Mouse (Mus musculus) hindbrain, embryonic 16.5 days (tissue): ENCODE measurements around the gene Arhgap44. TPM values are rescaled to one million over a fixed set of nuclear protein-coding genes. Genes with fewer than 3 reads are reported as not detected.

Source experiments
- ATAC-seq: fragments of 200-750 bp; cut with Nextera tagmentation; 2 replicates; pipeline ENCODE4 v1.8.0; 2017; ENCODE audit warnings: moderate TSS enrichment, moderate library complexity
- H3K27ac ChIP-seq: fragments of 300-500 bp; sonication (generic); 2 replicates; pipeline ENCODE4 v1.5.1; 2014; ENCODE audit warnings: low read depth, mild to moderate bottlenecking, control low read depth, low read length, moderate library complexity
- H3K27me3 ChIP-seq: fragments of 300-500 bp; sonication (generic); replicated peaks from 2 replicates; pipeline ENCODE4 v1.6.1; 2014; ENCODE audit warnings: low read length; ENCODE audit not compliant: control insufficient read depth, insufficient read depth
- H3K36me3 ChIP-seq: fragments of 300-500 bp; sonication (generic); 2 replicates; pipeline ENCODE4 v1.6.1; 2014; ENCODE audit warnings: mild to moderate bottlenecking, low read length, moderate library complexity, mixed read lengths; ENCODE audit not compliant: control insufficient read depth, insufficient read depth
- H3K4me1 ChIP-seq: fragments of 300-500 bp; sonication (generic); 2 replicates; pipeline ENCODE4 v1.6.1; 2014; ENCODE audit warnings: low read depth, low read length; ENCODE audit not compliant: control insufficient read depth, insufficient read depth
- H3K4me2 ChIP-seq: fragments of 300-500 bp; sonication (generic); 2 replicates; pipeline ENCODE4 v1.6.1; 2014; ENCODE audit warnings: mild to moderate bottlenecking, low read length, control low read depth, moderate library complexity
- H3K4me3 ChIP-seq: fragments of 300-500 bp; sonication (generic); 2 replicates; pipeline ENCODE4 v1.5.1; 2014; ENCODE audit warnings: mild to moderate bottlenecking, low read length, control low read depth, moderate library complexity
- H3K9ac ChIP-seq: fragments of 300-500 bp; sonication (generic); 2 replicates; pipeline ENCODE4 v1.6.1; 2014; ENCODE audit warnings: low read depth, mild to moderate bottlenecking, control low read depth, low read length, moderate library complexity
- H3K9me3 ChIP-seq: fragments of 300-500 bp; sonication (generic); 2 replicates; pipeline ENCODE4 v1.6.1; 2014; ENCODE audit warnings: mild to moderate bottlenecking, low read length, moderate library complexity; ENCODE audit not compliant: control insufficient read depth
- whole genome bisulfite sequencing: fragments of 180-500 bp; shearing (Covaris S2); extraction: QIAGEN DNeasy Blood & Tissue Kit; methylation state at CpG from one replicate; pipeline ENCODE4 v1.1.7; 2014; 5-methylcytosine and 5-hydroxymethylcytosine counted together
- polyA plus RNA-seq: library from polyadenylated mRNA; unstranded; fragments of >200 nt; fragmentation: Nextera tagmentation; extraction: Ambion mirVana; gene quantifications from 2 replicates; pipeline ENCODE4 v1.2.1, GENCODE M21; 2015

Arhgap44 gene
- polyA plus RNA-seq, 1 experiment from 2014 or later, result 21.8 TPM

- H3K4me2 ChIP-seq, result peak overlapping the region; percentile 92
- H3K4me1 ChIP-seq, result peaks cover 13% of the 10 kb centered on the region
- H3K9ac ChIP-seq, result peak overlapping the region; percentile 91
- WGBS, result 8% methylated on average over 9 of the region's 9 CpGs
- H3K9me3 ChIP-seq, result no peaks in the 10 kb centered on the region
- peaks cover 9% of the 10 kb centered on the region for H3K36me3 ChIP-seq
- peak overlapping the region; percentile 31; the same call in 1 of the 2 replicates for H3K27ac ChIP-seq
- peak overlapping the region; percentile 98 for H3K4me3 ChIP-seq
- no peaks in the 10 kb centered on the region for H3K27me3 ChIP-seq
- ATAC-seq, result no peak
Observed at GRCm38 (mm10) chr11:64979489-64979845, 183.3 kb downstream of the Arhgap44 start.

- H3K27ac ChIP-seq, result peak within 1 kb of the TSS; percentile 31; the same call in 1 of the 2 replicates
- H3K36me3 ChIP-seq, result peaks cover 6% of the 10 kb centered on the region; the same call in 1 of the 2 replicates
- H3K4me2 ChIP-seq, result peak within 1 kb of the TSS; percentile 92
- H3K27me3 ChIP-seq, result no peaks in the 10 kb centered on the region
- peak within 1 kb of the TSS; percentile 98 for H3K4me3 ChIP-seq
- no peaks in the 10 kb centered on the region for H3K9me3 ChIP-seq
- peak; percentile 100 for ATAC-seq
- H3K9ac ChIP-seq, result peak within 1 kb of the TSS; percentile 91
- H3K4me1 ChIP-seq, result peaks cover 13% of the 10 kb centered on the region
- under 1% methylated on average over 64 of the region's 65 CpGs for WGBS
Observed at GRCm38 (mm10) chr11:64978720-64979488, 183.9 kb downstream of the Arhgap44 start, which contains the start of gene Elac2. Gene Elac2, plus strand, starts transcription at chr11:64979038.

- Histone ChIP-seq H3K9me3 (no peaks in the 10 kb centered on the region), H3K4me2 (no peak overlapping the region), H3K27ac (no peak overlapping the region), H3K27me3 (peaks cover 7% of the 10 kb centered on the region), H3K4me3 (no peak overlapping the region), H3K36me3 (no peaks in the 10 kb centered on the region), H3K9ac (no peak overlapping the region), H3K4me1 (no peaks in the 10 kb centered on the region; the same call in 1 of the 2 replicates)
- no peak for ATAC-seq
- 73% methylated on average over 2 of the region's 2 CpGs for WGBS
Observed at GRCm38 (mm10) chr11:64972418-64972817, 190.3 kb downstream of the Arhgap44 start.

DNA sequence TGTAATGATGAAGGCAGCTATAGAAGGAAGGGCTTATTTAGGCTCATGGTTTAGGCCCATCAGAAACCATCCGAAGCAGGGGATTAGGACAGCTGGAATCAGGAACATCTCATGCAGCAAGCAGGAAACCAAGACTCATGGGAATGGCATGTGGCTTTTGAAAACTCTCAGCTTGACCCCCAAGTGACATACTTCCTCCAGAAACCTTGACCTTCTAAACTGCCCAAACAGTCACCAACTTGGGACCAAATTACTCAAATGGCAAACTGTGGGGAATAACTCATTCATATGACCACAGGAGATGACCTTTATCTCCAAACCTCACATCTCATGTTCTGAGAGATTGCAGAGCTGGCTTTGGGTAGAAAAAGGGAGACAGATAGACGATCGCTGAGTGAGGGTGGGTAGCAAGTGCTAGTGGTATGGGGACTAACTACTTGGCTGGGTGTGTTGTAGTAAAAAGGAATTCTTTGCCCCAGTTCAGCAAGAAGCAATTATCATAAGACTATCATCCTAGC is 191.2 kb downstream of the Arhgap44 start:
- no peaks in the 10 kb centered on the region; the same call in 1 of the 2 replicates for H3K4me1 ChIP-seq
- 83% methylated on average over 3 of the region's 3 CpGs for WGBS
- no peak overlapping the region for H3K27ac ChIP-seq
- H3K4me2 ChIP-seq, result no peak overlapping the region
- no peaks in the 10 kb centered on the region for H3K36me3 ChIP-seq
- ATAC-seq, result no peak
- no peak overlapping the region for H3K9ac ChIP-seq
- no peak overlapping the region for H3K4me3 ChIP-seq
- peaks cover 7% of the 10 kb centered on the region for H3K27me3 ChIP-seq
- H3K9me3 ChIP-seq, result no peaks in the 10 kb centered on the region

DNA sequence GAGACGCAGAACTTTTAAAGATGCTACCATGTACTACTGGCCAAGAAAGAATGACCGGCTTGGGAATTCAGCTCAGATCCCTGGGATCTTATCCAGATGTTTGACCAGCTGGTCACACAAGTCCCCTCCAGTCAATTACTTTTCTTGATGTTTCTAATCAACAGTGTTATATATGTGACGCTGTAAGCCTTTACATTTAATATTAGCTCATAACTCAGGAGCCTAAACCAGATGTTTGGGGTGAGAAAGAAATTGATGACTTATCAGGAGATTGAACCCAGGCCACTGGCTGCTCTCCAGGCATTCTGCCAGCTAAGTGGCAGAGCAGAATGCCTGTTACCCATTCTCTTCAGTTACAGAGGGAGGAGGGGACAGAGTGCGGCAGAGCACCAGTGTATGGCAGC is 193.8 kb downstream of the Arhgap44 start:
- H3K9me3 ChIP-seq, result no peaks in the 10 kb centered on the region
- H3K4me3 ChIP-seq, result no peak overlapping the region
- no peaks in the 10 kb centered on the region; the same call in 1 of the 2 replicates for H3K4me1 ChIP-seq
- no peaks in the 10 kb centered on the region for H3K36me3 ChIP-seq
- peaks cover 7% of the 10 kb centered on the region for H3K27me3 ChIP-seq
- H3K9ac ChIP-seq, result no peak overlapping the region
- WGBS, result 54% methylated on average over 4 of the region's 4 CpGs
- H3K27ac ChIP-seq, result no peak overlapping the region
- ATAC-seq, result no peak
- no peak overlapping the region for H3K4me2 ChIP-seq

DNA sequence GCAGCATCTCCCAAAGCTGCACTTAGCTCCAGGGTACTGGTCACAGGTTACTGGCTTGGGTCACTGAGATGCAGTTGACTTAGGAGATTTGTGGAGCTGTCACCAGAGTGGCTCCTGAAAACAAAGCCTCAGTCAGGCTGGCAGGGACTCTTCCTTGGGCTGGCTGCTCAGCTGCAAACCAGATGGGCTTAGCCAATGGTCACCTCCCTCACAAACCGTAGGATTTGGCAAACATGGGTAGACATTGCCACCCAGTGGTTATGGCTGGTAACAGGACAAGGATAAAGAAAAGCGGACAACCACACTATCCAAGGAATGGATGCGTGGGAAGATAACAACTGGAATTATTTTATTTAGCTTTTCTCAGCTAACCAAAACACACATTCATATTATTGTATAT is 194.3 kb downstream of the Arhgap44 start:
- Histone ChIP-seq H3K4me3 (no peak overlapping the region), H3K27me3 (peaks cover 7% of the 10 kb centered on the region), H3K36me3 (no peaks in the 10 kb centered on the region), H3K4me1 (no peaks in the 10 kb centered on the region; the same call in 1 of the 2 replicates), H3K9ac (no peak overlapping the region), H3K9me3 (no peaks in the 10 kb centered on the region), H3K4me2 (no peak overlapping the region), H3K27ac (no peak overlapping the region)
- WGBS, result 4% methylated on average over 3 of the region's 3 CpGs
- peak; percentile 92 for ATAC-seq

- Histone ChIP-seq H3K4me1 (no peaks in the 10 kb centered on the region), H3K4me2 (no peak overlapping the region), H3K9ac (no peak overlapping the region), H3K9me3 (no peaks in the 10 kb centered on the region), H3K27ac (no peak overlapping the region), H3K27me3 (no peaks in the 10 kb centered on the region), H3K36me3 (no peaks in the 10 kb centered on the region), H3K4me3 (no peak overlapping the region)
- WGBS, result 93% methylated on average over 2 of the region's 2 CpGs
- no peak for ATAC-seq
Observed at GRCm38 (mm10) chr11:64962629-64963028, 200.1 kb downstream of the Arhgap44 start.

DNA sequence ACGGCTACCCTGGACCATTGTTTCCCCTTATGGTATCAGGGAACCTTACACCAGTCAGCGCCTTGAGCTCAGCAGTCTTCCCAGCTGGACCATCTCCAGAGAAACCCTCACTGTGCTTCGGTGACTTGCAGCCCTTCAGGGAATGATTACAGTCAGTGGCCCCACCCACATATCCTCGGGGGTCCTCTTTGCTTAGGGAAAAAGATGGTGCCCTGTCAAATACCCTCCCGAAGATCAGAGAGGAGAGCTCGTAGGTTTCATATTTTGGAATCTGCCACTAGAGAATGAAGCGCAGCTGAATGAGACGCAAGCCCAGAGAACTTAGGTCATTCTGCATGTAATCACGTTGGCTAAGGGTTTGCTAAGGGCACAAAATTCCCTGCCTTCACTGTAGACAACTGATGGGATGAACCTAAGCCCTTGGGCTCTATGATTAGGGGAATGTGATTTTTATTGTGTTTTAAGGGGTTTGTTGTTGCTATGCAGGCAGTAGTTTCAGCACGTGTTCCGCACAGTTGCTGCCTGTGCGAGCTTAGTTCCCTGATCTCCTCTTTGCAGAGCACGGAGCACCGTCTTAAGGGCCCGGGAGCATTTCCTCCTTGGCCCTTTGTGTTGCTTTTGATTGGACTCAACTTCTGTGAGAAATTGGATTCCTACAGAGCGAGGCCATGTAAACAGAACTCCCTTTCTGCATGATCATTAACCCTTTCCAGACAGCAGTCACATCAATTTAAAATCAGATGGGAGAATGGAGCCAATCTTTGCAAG is 205.6 kb downstream of the Arhgap44 start:
- no peaks in the 10 kb centered on the region for H3K36me3 ChIP-seq
- H3K27me3 ChIP-seq, result peaks cover 2% of the 10 kb centered on the region; the same call in 1 of the 2 replicates
- no peak for ATAC-seq
- 7% methylated on average over 16 of the region's 16 CpGs for WGBS
- H3K4me2 ChIP-seq, result peak overlapping the region; percentile 54
- H3K4me1 ChIP-seq, result peaks cover 9% of the 10 kb centered on the region
- peak overlapping the region; percentile 38 for H3K9ac ChIP-seq
- H3K4me3 ChIP-seq, result peak overlapping the region; percentile 20
- no peak overlapping the region for H3K27ac ChIP-seq
- no peaks in the 10 kb centered on the region for H3K9me3 ChIP-seq
